Mouse (Mus musculus): Measurements from ENCODE around the gene Fam217a. TPM values are rescaled to one million over a fixed set of nuclear protein-coding genes. Genes with fewer than 3 reads are reported as not detected.
"Not testable (repeated sequence)": the region's sequence is repeated elsewhere in the genome, so short reads cannot be mapped to it uniquely, and the experiment has no call there.

Gene Fam217a
- polyA plus RNA-seq (2012; rRNA removed) = 0.40 and 0.85 TPM in 2 replicates

GRCm38 (mm10) chr13:34924210-34924609 is at the start of gene Fam217a, which contains the start of gene 4933417A18Rik:
TSS of gene Fam217a (minus strand) at chr13:34924310.
TSS of gene 4933417A18Rik (plus strand) at chr13:34924409.
- DNase-seq (ENCODE audit: low read depth) = no peak
- TF ChIP-seq POLR2A (IDR thresholded peaks at IDR 0.05; ENCODE audit: borderline replicate concordance, extremely low read depth, insufficient read depth, insufficient read length, poor library complexity, severe bottlenecking) = no peak
- no peak for TF ChIP-seq CTCF (IDR thresholded peaks at IDR 0.05; ENCODE audit: borderline replicate concordance, extremely low read depth, insufficient read depth, insufficient read length)

GRCm38 (mm10) chr13:34973770-34974169 is 49.7 kb upstream of the Fam217a start:
- TF ChIP-seq POLR2A (IDR thresholded peaks at IDR 0.05; ENCODE audit: borderline replicate concordance, extremely low read depth, insufficient read depth, insufficient read length, poor library complexity, severe bottlenecking) = no peak
- peak; percentile 4; the same call in 1 of the 2 replicates for TF ChIP-seq CTCF (IDR thresholded peaks at IDR 0.05; ENCODE audit: borderline replicate concordance, extremely low read depth, insufficient read depth, insufficient read length)
- DNase-seq (ENCODE audit: low read depth) = no peak

- DNase-seq (ENCODE audit: low read depth) = peak; percentile 53
- TF ChIP-seq POLR2A (IDR thresholded peaks at IDR 0.05; ENCODE audit: borderline replicate concordance, extremely low read depth, insufficient read depth, insufficient read length, poor library complexity, severe bottlenecking) = no peak
- peak; percentile 22; the same call in 1 of the 2 replicates for TF ChIP-seq CTCF (IDR thresholded peaks at IDR 0.05; ENCODE audit: borderline replicate concordance, extremely low read depth, insufficient read depth, insufficient read length)
These were observed 49.0 kb upstream of the Fam217a start for GRCm38 (mm10) chr13:34973149-34973548.

- DNase-seq (ENCODE audit: low read depth) = not testable (repeated sequence)
These were observed 48.3 kb upstream of the Fam217a start for GRCm38 (mm10) chr13:34972456-34972855.

- DNase-seq (ENCODE audit: low read depth) = not testable (repeated sequence)
These were observed 41.5 kb upstream of the Fam217a start for GRCm38 (mm10) chr13:34965647-34966046.

- DNase-seq (ENCODE audit: low read depth) = peak; percentile 15
- TF ChIP-seq CTCF (IDR thresholded peaks at IDR 0.05; ENCODE audit: borderline replicate concordance, extremely low read depth, insufficient read depth, insufficient read length) (no peak), POLR2A (IDR thresholded peaks at IDR 0.05; ENCODE audit: borderline replicate concordance, extremely low read depth, insufficient read depth, insufficient read length, poor library complexity, severe bottlenecking) (no peak)
These were observed 40.8 kb upstream of the Fam217a start for GRCm38 (mm10) chr13:34964866-34965265.

GRCm38 (mm10) chr13:34964419-34964818 is 40.3 kb upstream of the Fam217a start:
- TF ChIP-seq CTCF (IDR thresholded peaks at IDR 0.05; ENCODE audit: borderline replicate concordance, extremely low read depth, insufficient read depth, insufficient read length) = no peak
- TF ChIP-seq POLR2A (IDR thresholded peaks at IDR 0.05; ENCODE audit: borderline replicate concordance, extremely low read depth, insufficient read depth, insufficient read length, poor library complexity, severe bottlenecking) = no peak
- peak; percentile 17 for DNase-seq (ENCODE audit: low read depth)

GRCm38 (mm10) chr13:34963511-34964397 is 39.6 kb upstream of the Fam217a start, which contains the start of gene Eci3:
TSS of gene Eci3 (minus strand) at chr13:34963810.
- peak; percentile 47 for DNase-seq (ENCODE audit: low read depth)
- TF ChIP-seq POLR2A (IDR thresholded peaks at IDR 0.05; ENCODE audit: borderline replicate concordance, extremely low read depth, insufficient read depth, insufficient read length, poor library complexity, severe bottlenecking) (no peak), CTCF (IDR thresholded peaks at IDR 0.05; ENCODE audit: borderline replicate concordance, extremely low read depth, insufficient read depth, insufficient read length) (no peak)

GRCm38 (mm10) chr13:34960996-34961770 is 37.1 kb upstream of the Fam217a start:
- TF ChIP-seq POLR2A (IDR thresholded peaks at IDR 0.05; ENCODE audit: borderline replicate concordance, extremely low read depth, insufficient read depth, insufficient read length, poor library complexity, severe bottlenecking) = no peak
- TF ChIP-seq CTCF (IDR thresholded peaks at IDR 0.05; ENCODE audit: borderline replicate concordance, extremely low read depth, insufficient read depth, insufficient read length) = no peak
- DNase-seq (ENCODE audit: low read depth) = no peak

GRCm38 (mm10) chr13:34958158-34958557 is 34.0 kb upstream of the Fam217a start:
- peak; percentile 46 for DNase-seq (ENCODE audit: low read depth)

- no peak for DNase-seq (ENCODE audit: low read depth)
- TF ChIP-seq POLR2A (IDR thresholded peaks at IDR 0.05; ENCODE audit: borderline replicate concordance, extremely low read depth, insufficient read depth, insufficient read length, poor library complexity, severe bottlenecking) (no peak), CTCF (IDR thresholded peaks at IDR 0.05; ENCODE audit: borderline replicate concordance, extremely low read depth, insufficient read depth, insufficient read length) (no peak)
These were observed 32.8 kb upstream of the Fam217a start for GRCm38 (mm10) chr13:34956901-34957300.

GRCm38 (mm10) chr13:34951437-34951836 is 27.3 kb upstream of the Fam217a start:
- DNase-seq (ENCODE audit: low read depth) = not testable (repeated sequence)

Data from brain, embryonic 14.5 days (tissue).